Mouse (Mus musculus): ENCODE results near the gene Fhl3.

DNA sequence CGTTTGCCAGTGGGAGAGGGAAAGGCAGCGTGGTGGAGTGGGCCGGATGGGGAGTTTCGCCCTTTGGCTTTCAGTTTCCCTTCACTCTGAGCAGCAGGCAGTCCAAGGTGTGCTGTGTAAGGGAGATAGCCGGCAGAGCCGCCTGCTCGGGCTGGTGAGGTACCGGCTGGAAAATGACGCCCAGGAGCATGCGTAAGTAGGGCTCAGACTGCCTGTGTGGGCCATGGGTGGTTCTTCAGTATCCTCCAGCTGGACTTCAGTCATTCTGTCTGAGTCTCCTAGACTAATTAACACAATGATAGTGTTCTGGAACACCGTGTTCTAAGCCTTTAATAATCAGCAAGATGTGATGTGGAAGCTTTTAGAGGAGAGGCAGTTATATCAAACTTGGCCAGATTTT is 42.3 kb downstream of the Fhl3 start:
- no peak for TF ChIP-seq CTCF (IDR thresholded peaks at IDR 0.05; ENCODE audit: low read depth)
- no peak for TF ChIP-seq EP300 (IDR thresholded peaks at IDR 0.05; ENCODE audit: low read depth)

Measured in liver, postnatal 0 days (tissue).